Mouse (Mus musculus) brain, embryonic 14.5 days (tissue): ENCODE data around the gene Lamtor3.

ENCODE experiments used
- CTCF ChIP-seq: fragments of 200-500 bp; IDR thresholded peaks from 2 replicates; pipeline ENCODE4 v1.5.1; 2012; ENCODE audit warnings: inconsistent platforms, mild to moderate bottlenecking, moderate library complexity, borderline replicate concordance; ENCODE audit not compliant: insufficient read depth, insufficient read length; ENCODE audit errors: extremely low read depth
- POLR2A ChIP-seq: fragments of 200-500 bp; IDR thresholded peaks from 2 replicates; pipeline ENCODE4 v1.6.1; 2012; ENCODE audit warnings: mild to moderate bottlenecking, inconsistent platforms, borderline replicate concordance; ENCODE audit not compliant: poor library complexity, insufficient read depth, insufficient read length, severe bottlenecking; ENCODE audit errors: extremely low read depth

- TF ChIP-seq CTCF (no peak), POLR2A (no peak)
Measured at GRCm38 (mm10) chr3:137917694-137918171, 573 bp upstream of the Lamtor3 start.
